Mouse (Mus musculus): ENCODE results near the gene Zfp422.

- no peak for TF ChIP-seq POLR2A (IDR thresholded peaks at IDR 0.05; ENCODE audit: borderline replicate concordance, insufficient read depth, low read length)
- no peak for TF ChIP-seq CTCF (IDR thresholded peaks at IDR 0.05; ENCODE audit: borderline replicate concordance, insufficient read depth, low read depth, low read length)
Measured at GRCm38 (mm10) chr6:116637496-116637895, 8.7 kb upstream of the Zfp422 start.
